Mouse (Mus musculus): Measurements from ENCODE around the gene Eci3.
A peak's percentile ranks its signal among the peaks of the same experiment; 100 is the strongest.
"Not testable (repeated sequence)": the region's sequence is repeated elsewhere in the genome, so short reads cannot be mapped to it uniquely, and the experiment has no call there.

Gene Eci3

DNA sequence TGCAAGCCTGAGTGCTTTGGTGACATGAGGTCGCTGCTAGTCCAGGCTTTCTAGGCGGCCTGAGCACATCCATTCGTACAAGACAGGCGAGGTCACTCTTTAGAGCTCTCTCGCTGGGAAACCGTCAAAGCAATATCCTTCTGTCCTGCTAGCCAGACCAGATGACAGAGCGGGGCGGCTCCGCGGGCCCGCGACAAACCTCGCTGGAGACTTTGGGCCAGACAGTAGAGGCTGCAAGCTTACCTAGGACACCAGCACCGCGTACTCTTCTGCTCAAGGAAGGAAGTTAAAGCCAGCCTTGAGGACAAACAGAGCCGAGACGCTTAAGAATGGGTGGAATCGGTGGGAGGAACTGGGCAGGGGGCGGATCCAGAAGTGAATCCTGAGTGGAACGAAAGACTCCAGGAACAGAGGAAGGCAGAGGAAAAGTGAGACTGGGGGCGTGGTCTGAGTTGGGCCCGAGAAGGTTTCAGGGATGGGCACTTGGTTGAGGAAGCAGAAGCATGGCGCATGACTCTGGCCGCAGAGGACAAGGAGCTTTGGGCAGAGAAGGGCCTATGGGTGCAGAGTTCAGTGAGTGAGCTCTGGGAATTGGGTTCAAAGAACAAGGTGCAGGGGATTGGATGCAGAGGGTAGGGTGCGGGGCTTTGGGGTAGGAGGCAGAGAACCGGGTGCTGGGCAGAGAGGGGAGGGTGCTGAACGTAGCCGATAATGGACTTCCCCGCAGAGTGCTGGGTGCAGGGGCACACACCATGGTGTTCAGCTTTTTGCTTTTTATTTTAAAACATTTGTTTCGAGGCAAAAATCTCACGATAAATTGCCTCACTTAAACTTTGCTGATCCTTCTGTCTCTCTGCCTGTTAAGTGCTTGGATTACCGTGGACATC is at the start of gene Eci3:
Eci3 (minus strand) TSS at position 300 of the 887 bp plus-strand sequence.
- no peak for DNase-seq (ENCODE audit: low spot score in 2 of 2)

GRCm38 (mm10) chr13:34995925-34996324 is 32.3 kb upstream of the Eci3 start:
- DNase-seq (ENCODE audit: low spot score in 2 of 2): no peak

DNA sequence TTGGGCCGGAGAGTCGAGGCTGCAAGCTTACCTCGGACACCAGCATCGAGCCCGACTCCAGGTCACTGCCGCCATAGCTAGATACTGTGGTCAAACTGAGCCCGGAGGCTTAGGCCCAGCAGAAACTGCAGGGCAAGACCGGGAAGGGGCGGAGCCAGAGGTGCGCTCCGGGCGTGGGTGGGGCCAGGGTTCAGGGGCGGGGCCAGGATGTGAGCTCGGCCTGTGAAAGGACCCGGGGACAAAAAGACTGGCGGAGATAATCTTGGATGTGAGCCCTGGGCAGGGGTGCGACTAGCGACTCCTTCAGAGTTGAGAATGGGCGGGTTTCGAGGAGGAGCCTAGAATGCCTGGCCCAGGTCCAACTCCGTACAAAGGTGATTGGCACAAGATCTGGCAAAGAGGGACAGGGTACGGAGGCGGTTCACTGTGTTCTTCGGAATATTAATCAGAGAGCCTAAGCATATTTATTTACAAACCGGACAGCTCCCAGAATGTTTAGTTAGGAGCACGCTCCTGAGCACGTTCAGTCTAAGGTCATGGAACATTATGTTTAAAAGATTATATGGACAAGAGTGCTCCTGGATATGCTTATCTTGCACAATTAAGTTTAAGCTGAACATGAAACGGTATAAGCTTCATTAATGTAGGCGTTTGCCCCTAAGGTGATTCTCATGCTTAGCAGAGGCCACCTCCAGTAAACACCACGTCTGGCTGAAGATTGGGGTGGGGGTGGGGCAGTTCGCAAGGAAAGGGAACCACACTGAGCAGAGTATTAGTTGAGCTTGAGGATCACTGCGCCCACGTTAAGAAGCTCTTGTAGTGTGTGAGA is 30.6 kb upstream of the Eci3 start:
- peak; percentile 82 to 84 for DNase-seq (ENCODE audit: low spot score in 2 of 2)

GRCm38 (mm10) chr13:34993595-34993982 is 30.0 kb upstream of the Eci3 start:
- no peak for DNase-seq (ENCODE audit: low spot score in 2 of 2)

- no peak for DNase-seq (ENCODE audit: low spot score in 2 of 2)
Observed at GRCm38 (mm10) chr13:34993085-34993484, 29.5 kb upstream of the Eci3 start.

- no peak for DNase-seq (ENCODE audit: low spot score in 2 of 2)
Observed at GRCm38 (mm10) chr13:34991581-34992273, 28.1 kb upstream of the Eci3 start.

DNA sequence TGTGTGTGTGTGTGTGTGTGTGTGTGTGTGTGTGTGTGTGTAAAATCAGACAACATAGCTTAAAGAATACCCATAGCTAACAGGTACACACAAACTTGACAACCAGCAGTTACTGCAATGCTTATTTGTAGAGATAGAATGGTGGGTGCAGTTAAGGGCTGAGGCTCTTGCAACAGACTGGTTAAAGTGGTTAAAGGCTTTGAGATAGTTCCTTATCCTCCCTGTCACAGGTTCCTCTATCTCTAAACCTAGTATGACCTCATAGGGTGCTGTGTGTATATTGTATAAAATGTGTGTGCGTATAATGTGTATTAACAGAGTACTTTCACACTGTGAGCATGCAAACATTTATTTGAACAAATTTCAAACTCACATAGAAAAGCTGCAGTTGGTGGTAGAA is 19.9 kb upstream of the Eci3 start:
- DNase-seq (ENCODE audit: low spot score in 2 of 2): not testable (repeated sequence)

DNA sequence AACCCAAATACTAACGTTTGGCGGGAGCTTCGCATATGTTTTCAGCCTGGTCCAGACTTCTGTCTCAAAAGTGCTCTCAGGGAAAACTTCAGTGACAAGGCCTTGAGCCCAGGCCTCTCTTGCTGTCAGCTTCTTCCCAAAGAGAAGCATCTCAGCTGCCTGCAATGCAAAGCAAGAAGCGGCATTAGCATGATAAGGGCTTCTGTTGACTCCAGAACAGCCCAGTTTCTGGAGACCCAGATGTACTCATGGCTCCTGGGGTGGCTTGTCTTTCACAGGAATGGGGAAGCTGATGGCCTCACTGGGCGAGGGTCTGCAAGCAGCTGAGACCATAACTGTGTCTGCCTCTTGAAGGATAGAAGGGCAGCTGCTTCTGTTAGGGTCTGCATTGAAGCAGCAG is 15.0 kb upstream of the Eci3 start:
- not testable (repeated sequence) for DNase-seq (ENCODE audit: low spot score in 2 of 2)

- DNase-seq (ENCODE audit: low spot score in 2 of 2): no peak
Observed at GRCm38 (mm10) chr13:34977410-34977809, 13.8 kb upstream of the Eci3 start.

DNA sequence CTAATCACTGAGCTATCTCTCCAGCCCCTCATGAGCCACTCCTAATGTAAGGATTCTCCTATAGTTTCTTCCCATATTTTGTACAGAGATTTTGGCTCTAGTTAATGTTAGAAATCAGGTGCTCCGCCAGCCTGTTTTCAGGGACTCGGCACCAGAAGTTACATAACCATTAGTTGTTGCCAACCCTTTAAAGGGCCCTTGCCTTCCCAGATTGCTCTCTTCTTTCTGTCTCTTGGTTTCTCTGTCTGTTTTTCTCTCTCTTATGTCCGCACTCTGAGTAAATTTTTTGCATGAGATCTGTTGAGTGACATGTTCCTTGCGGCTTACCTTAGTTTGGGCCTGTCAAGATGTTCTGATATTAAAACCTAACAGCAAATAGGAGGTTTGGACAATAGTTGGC is 12.5 kb upstream of the Eci3 start:
- DNase-seq (ENCODE audit: low spot score in 2 of 2): no peak

DNA sequence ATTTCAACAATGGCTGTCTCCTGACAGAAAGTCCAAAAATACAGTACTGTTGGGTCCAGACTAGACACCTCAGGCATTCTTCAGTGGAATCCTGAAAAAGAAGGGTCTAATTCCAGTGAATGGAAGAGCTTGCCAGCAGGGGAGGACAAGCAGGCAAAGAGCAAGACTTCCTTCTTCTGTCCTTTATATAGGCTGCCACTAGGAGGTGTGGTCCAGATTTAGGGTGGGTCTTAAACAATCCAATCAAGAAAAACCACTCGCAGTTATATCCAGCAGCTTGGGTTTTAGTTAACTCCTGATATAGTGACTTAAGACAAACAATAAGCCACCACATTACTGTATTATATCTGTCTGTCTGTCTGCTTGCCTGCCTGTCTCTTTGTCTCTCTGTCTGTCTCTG is 10.2 kb upstream of the Eci3 start:
- DNase-seq (ENCODE audit: low spot score in 2 of 2): no peak

GRCm38 (mm10) chr13:34973149-34973548 is 9.5 kb upstream of the Eci3 start:
- no peak for DNase-seq (ENCODE audit: low spot score in 2 of 2)

- not testable (repeated sequence) for DNase-seq (ENCODE audit: low spot score in 2 of 2)
Observed at GRCm38 (mm10) chr13:34972456-34972855, 8.8 kb upstream of the Eci3 start.

DNA sequence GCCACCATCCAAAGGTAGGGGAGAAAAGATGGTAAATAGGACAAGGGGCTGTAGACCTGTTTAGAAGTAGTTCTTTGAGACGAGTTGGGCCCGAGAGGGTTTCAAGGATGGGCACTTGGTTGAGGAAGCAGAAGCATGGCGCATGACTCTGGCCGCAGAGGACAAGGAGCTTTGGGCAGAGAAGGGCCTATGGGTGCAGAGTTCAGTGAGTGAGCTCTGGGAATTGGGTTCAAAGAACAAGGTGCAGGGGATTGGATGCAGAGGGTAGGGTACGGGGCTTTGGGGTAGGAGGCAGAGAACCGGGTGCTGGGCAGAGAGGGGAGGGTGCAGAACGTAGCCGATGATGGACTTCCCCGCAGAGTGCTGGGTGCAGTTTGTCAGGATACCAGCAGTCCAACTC is 2.0 kb upstream of the Eci3 start:
- DNase-seq (ENCODE audit: low spot score in 2 of 2): not testable (repeated sequence)

- no peak for DNase-seq (ENCODE audit: low spot score in 2 of 2)
Observed at GRCm38 (mm10) chr13:34964866-34965265, 1.3 kb upstream of the Eci3 start.

- DNase-seq (ENCODE audit: low spot score in 2 of 2): no peak
Observed at GRCm38 (mm10) chr13:34964419-34964818, 809 bp upstream of the Eci3 start.

GRCm38 (mm10) chr13:34960996-34961770 is 2.4 kb downstream of the Eci3 start:
- DNase-seq (ENCODE audit: low spot score in 2 of 2): no peak

GRCm38 (mm10) chr13:34958158-34958557 is 5.5 kb downstream of the Eci3 start:
- not testable (repeated sequence) for DNase-seq (ENCODE audit: low spot score in 2 of 2)

- no peak for DNase-seq (ENCODE audit: low spot score in 2 of 2)
Observed at GRCm38 (mm10) chr13:34956901-34957300, 6.7 kb downstream of the Eci3 start.

DNA sequence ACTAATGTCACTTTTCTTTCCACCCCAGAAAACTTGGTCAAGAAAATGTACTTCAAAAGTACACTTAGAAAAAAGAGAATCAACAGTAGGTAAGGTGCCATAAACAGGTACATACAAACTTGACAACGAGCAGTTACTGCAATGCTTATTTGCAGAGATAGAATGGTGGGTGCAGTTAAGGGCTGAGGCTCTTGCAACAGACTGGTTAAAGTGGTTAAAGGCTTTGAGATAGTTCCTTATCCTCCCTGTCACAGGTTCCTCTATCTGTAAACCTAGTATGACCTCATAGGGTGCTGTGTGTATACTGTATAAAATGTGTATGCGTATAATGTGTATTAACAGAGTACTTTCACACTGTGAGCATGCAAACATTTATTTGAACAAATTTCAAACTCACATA is 12.2 kb downstream of the Eci3 start:
- not testable (repeated sequence) for DNase-seq (ENCODE audit: low spot score in 2 of 2)

DNA sequence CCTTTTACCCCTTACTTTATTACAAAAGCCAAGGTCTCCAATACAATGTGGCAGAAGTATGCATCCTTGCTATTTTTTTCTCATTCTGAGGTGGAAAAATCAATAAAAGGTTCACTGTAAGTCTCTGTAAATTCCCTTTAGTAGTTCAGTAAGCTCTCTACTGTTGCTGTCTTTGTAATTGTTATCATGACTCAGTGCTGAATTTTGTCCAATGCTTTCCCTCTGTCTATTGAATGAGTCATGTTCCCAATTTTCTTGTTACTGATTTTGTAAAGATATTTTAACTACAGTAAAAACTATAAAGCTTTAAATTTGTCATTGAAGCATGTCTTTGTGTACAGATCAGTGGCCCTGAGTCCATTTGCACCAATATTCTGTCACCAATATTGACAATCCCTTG is 21.2 kb downstream of the Eci3 start:
- DNase-seq (ENCODE audit: low spot score in 2 of 2): no peak

All from natural killer cell, adult 2 months (primary cell).